Mouse (Mus musculus) frontal cortex, postnatal 14 days (tissue): ENCODE results near the gene Prl8a9.

ENCODE experiments used
- DNase-seq, 2 experiments: peaks; one replicate each; pipeline ENCODE4 v3.0.0; 2022; ENCODE audit warnings: low spot score in 2 of 2

The Prl8a9 gene

GRCm38 (mm10) chr13:27564506-27564905 is at the start of gene Prl8a9:
TSS of gene Prl8a9 (minus strand) at chr13:27564606.
- DNase-seq, result no peak

DNA sequence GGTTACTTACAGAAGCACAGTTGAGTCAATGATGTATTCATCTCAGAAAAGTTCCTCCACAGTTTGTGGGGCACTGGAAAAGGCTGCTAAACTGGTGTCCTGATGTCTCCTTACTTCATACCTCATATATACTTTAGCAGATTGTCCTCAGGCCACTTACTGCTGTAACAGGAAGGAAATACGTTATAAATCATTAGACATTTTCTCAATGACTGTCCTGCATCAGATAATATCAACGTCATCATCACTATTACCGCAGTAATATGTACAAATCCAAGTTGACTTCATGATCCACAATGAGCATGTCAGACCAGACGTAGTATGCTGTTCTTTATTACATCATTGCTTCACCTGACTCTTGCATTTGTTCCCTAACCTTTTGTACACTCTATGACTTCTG is 46.1 kb upstream of the Prl8a9 start, which contains the start of gene Prl7b1:
Gene Prl7b1, minus strand, starts transcription at position 101 of the 400 bp plus-strand sequence.
- no peak for DNase-seq

- DNase-seq, result no peak
These were observed 17.7 kb upstream of the Prl8a9 start, which contains the start of gene Prl8a1 for GRCm38 (mm10) chr13:27582071-27582470. TSS of gene Prl8a1 (minus strand) at chr13:27582171.

GRCm38 (mm10) chr13:27553336-27553735 is 11.1 kb downstream of the Prl8a9 start:
- DNase-seq, result no peak

- DNase-seq, result no peak
These were observed 41.2 kb downstream of the Prl8a9 start for GRCm38 (mm10) chr13:27523156-27523555.

DNA sequence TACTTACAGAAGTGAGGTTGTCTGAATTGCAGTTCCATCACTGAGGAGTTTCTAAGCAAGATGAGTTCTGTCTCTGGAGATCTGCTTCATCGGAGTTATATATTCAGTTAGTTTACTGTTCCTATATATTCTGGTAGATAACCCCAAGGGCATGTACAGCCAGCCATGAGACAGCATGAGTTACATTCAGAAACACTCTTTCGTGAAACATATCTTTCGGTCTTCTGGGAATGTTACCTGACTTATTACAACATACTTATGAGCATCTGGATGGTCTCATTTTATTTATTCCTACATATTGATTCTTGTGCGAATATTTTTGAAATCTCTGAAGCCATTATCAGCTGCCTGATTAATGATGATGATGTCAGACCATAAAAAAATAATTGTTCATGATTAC is 51.3 kb downstream of the Prl8a9 start, which contains the start of gene Prl8a8:
Gene Prl8a8, minus strand, starts transcription at position 101 of the 400 bp plus-strand sequence.
- no peak for DNase-seq
